Mouse (Mus musculus): ENCODE measurements at regions not wholly inside any gene's neighbourhood (a gene's known extent, or its start where the extent isn't known, plus 50 kb on each side); places are given as distances from the start of the nearest gene placed in this dataset.
"Not testable (repeated sequence)": the region's sequence is repeated elsewhere in the genome, so short reads cannot be mapped to it uniquely, and the experiment has no call there.

- TF ChIP-seq POLR2A (IDR thresholded peaks at IDR 0.05; ENCODE audit: low read depth, low read length) (no peak), CTCF (conservative IDR thresholded peaks at IDR 0.05; ENCODE audit: insufficient read depth, insufficient read length, low read depth, low read length) (no peak)
- no peaks in the 10 kb centered on the region for H3K27me3 ChIP-seq (replicated peaks; ENCODE audit: control insufficient read depth, insufficient read depth, low read length)
- no peak overlapping the region for H3K4me3 ChIP-seq (ENCODE audit: insufficient read depth, low read depth, low read length)
- no peak for DNase-seq
- H3K36me3 ChIP-seq (ENCODE audit: control insufficient read depth, insufficient read depth, low read length): no peaks in the 10 kb centered on the region
- peaks cover 17% of the 10 kb centered on the region; the same call in 1 of the 2 replicates for H3K4me1 ChIP-seq (ENCODE audit: control insufficient read depth, insufficient read depth, low read length)
- WGBS: 81% methylated on average over 5 of the region's 5 CpGs
- peak overlapping the region; percentile 67 for H3K27ac ChIP-seq (ENCODE audit: insufficient read depth, low read depth, low read length)
Observed at GRCm38 (mm10) chr3:22007736-22008135, 68.7 kb upstream of the Tbl1xr1 start.

- 51% methylated on average over 5 of the region's 5 CpGs for WGBS
- no peaks in the 10 kb centered on the region for H3K36me3 ChIP-seq (ENCODE audit: control insufficient read depth, insufficient read depth, low read length)
- DNase-seq: peak; percentile 80
- H3K27ac ChIP-seq (ENCODE audit: insufficient read depth, low read depth, low read length): peak overlapping the region; percentile 67; the same call in 1 of the 2 replicates
- no peak for TF ChIP-seq CTCF (conservative IDR thresholded peaks at IDR 0.05; ENCODE audit: insufficient read depth, insufficient read length, low read depth, low read length)
- H3K4me3 ChIP-seq (ENCODE audit: insufficient read depth, low read depth, low read length): no peak overlapping the region
- no peaks in the 10 kb centered on the region for H3K27me3 ChIP-seq (replicated peaks; ENCODE audit: control insufficient read depth, insufficient read depth, low read length)
- peaks cover 17% of the 10 kb centered on the region; the same call in 1 of the 2 replicates for H3K4me1 ChIP-seq (ENCODE audit: control insufficient read depth, insufficient read depth, low read length)
Observed at GRCm38 (mm10) chr3:22008432-22008831, 68.0 kb upstream of the Tbl1xr1 start.

GRCm38 (mm10) chr3:22009898-22010699 is 66.4 kb upstream of the Tbl1xr1 start:
- no peaks in the 10 kb centered on the region for H3K27me3 ChIP-seq (replicated peaks; ENCODE audit: control insufficient read depth, insufficient read depth, low read length)
- TF ChIP-seq CTCF (conservative IDR thresholded peaks at IDR 0.05; ENCODE audit: insufficient read depth, insufficient read length, low read depth, low read length) (no peak), POLR2A (IDR thresholded peaks at IDR 0.05; ENCODE audit: low read depth, low read length) (no peak)
- 84% methylated on average over 2 of the region's 2 CpGs for WGBS
- H3K4me1 ChIP-seq (ENCODE audit: control insufficient read depth, insufficient read depth, low read length): peaks cover 17% of the 10 kb centered on the region; the same call in 1 of the 2 replicates
- no peak for DNase-seq
- H3K4me3 ChIP-seq (ENCODE audit: insufficient read depth, low read depth, low read length): no peak overlapping the region
- H3K36me3 ChIP-seq (ENCODE audit: control insufficient read depth, insufficient read depth, low read length): no peaks in the 10 kb centered on the region
- H3K27ac ChIP-seq (ENCODE audit: insufficient read depth, low read depth, low read length): no peak overlapping the region

GRCm38 (mm10) chr3:22010700-22010991 is 65.8 kb upstream of the Tbl1xr1 start:
- H3K27ac ChIP-seq (ENCODE audit: insufficient read depth, low read depth, low read length); H3K27me3 ChIP-seq (replicated peaks; ENCODE audit: control insufficient read depth, insufficient read depth, low read length); H3K36me3 ChIP-seq (ENCODE audit: control insufficient read depth, insufficient read depth, low read length); DNase-seq; H3K4me3 ChIP-seq (ENCODE audit: insufficient read depth, low read depth, low read length): not testable (repeated sequence)
- H3K4me1 ChIP-seq (ENCODE audit: control insufficient read depth, insufficient read depth, low read length): peaks cover 17% of the 10 kb centered on the region; the same call in 1 of the 2 replicates

GRCm38 (mm10) chr3:22021360-22021935 is 55.0 kb upstream of the Tbl1xr1 start:
- no peaks in the 10 kb centered on the region for H3K27me3 ChIP-seq (replicated peaks; ENCODE audit: control insufficient read depth, insufficient read depth, low read length)
- no peak overlapping the region for H3K4me3 ChIP-seq (ENCODE audit: insufficient read depth, low read depth, low read length)
- no peaks in the 10 kb centered on the region for H3K36me3 ChIP-seq (ENCODE audit: control insufficient read depth, insufficient read depth, low read length)
- no peak for DNase-seq
- peaks cover 3% of the 10 kb centered on the region; the same call in 1 of the 2 replicates for H3K4me1 ChIP-seq (ENCODE audit: control insufficient read depth, insufficient read depth, low read length)
- H3K27ac ChIP-seq (ENCODE audit: insufficient read depth, low read depth, low read length): no peak overlapping the region
- 84% methylated on average over 3 of the region's 3 CpGs for WGBS
- TF ChIP-seq CTCF (conservative IDR thresholded peaks at IDR 0.05; ENCODE audit: insufficient read depth, insufficient read length, low read depth, low read length) (no peak), POLR2A (IDR thresholded peaks at IDR 0.05; ENCODE audit: low read depth, low read length) (no peak)

- Histone ChIP-seq H3K27ac (ENCODE audit: insufficient read depth, low read depth, low read length) (no peak overlapping the region), H3K4me3 (ENCODE audit: insufficient read depth, low read depth, low read length) (no peak overlapping the region), H3K36me3 (ENCODE audit: control insufficient read depth, insufficient read depth, low read length) (no peaks in the 10 kb centered on the region), H3K27me3 (replicated peaks; ENCODE audit: control insufficient read depth, insufficient read depth, low read length) (no peaks in the 10 kb centered on the region), H3K4me1 (ENCODE audit: control insufficient read depth, insufficient read depth, low read length) (peaks cover 3% of the 10 kb centered on the region; the same call in 1 of the 2 replicates)
- peak; percentile 30 for DNase-seq
- WGBS: 41% methylated on average over 2 of the region's 2 CpGs
- TF ChIP-seq POLR2A (IDR thresholded peaks at IDR 0.05; ENCODE audit: low read depth, low read length) (no peak), CTCF (conservative IDR thresholded peaks at IDR 0.05; ENCODE audit: insufficient read depth, insufficient read length, low read depth, low read length) (no peak)
Observed at GRCm38 (mm10) chr3:22022418-22022817, 54.0 kb upstream of the Tbl1xr1 start.

GRCm38 (mm10) chr3:22023049-22023448 is 53.4 kb upstream of the Tbl1xr1 start:
- Histone ChIP-seq H3K4me3 (ENCODE audit: insufficient read depth, low read depth, low read length) (no peak overlapping the region), H3K36me3 (ENCODE audit: control insufficient read depth, insufficient read depth, low read length) (no peaks in the 10 kb centered on the region), H3K27ac (ENCODE audit: insufficient read depth, low read depth, low read length) (0 out of 2 replicates have a peak overlapping the region, but pooled peaks have one; percentile 12), H3K4me1 (ENCODE audit: control insufficient read depth, insufficient read depth, low read length) (peaks cover 3% of the 10 kb centered on the region; the same call in 1 of the 2 replicates), H3K27me3 (replicated peaks; ENCODE audit: control insufficient read depth, insufficient read depth, low read length) (no peaks in the 10 kb centered on the region)
- DNase-seq: peak; percentile 84
- 53% methylated on average over 6 of the region's 6 CpGs for WGBS
- no peak for TF ChIP-seq CTCF (conservative IDR thresholded peaks at IDR 0.05; ENCODE audit: insufficient read depth, insufficient read length, low read depth, low read length)
- no peak for TF ChIP-seq POLR2A (IDR thresholded peaks at IDR 0.05; ENCODE audit: low read depth, low read length)

All from kidney, adult 2 months (tissue).